Mouse (Mus musculus) kidney, adult 11 months (tissue): ENCODE measurements at regions not wholly inside any gene's neighbourhood (a gene's known extent, or its start where the extent isn't known, plus 50 kb on each side); places are given as distances from the start of the nearest gene placed in this dataset.

ENCODE experiments used
- DNase-seq: peaks from one replicate; pipeline ENCODE4 v3.0.0; 2022

DNA sequence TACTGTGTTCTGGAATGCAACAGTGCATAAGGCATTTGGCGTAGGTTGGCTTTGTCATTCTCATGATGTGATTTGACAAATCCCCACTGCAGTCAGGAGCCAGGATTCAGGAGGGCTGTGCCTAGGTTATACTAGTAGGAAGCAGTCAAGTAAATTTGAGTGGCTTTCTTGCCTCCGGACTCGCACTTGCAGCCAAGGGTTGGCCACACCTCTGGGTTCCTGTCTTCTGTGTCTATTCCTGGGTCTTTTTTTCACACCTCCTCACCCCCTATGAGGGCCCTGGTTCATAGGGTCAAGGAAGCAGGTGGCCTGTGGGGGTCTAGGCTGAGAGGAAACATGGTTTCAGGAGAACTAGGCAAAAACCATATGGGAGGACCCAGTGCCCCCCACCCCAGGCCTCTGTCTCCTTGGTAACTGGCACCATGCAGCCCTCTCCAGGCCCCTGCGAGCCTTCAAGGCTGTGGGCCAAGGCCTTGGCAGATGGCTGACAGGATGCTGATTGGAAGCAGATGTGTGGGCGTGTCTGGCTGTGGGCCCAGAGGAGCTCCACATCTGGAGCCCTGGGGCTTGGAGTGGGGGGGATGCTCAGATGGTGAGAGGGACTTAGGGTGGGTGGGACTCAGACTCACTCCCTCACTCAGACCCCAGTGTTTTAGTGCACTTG lies 195.7 kb downstream of the Rgs3 start:
- peak; percentile 47 for DNase-seq

DNA sequence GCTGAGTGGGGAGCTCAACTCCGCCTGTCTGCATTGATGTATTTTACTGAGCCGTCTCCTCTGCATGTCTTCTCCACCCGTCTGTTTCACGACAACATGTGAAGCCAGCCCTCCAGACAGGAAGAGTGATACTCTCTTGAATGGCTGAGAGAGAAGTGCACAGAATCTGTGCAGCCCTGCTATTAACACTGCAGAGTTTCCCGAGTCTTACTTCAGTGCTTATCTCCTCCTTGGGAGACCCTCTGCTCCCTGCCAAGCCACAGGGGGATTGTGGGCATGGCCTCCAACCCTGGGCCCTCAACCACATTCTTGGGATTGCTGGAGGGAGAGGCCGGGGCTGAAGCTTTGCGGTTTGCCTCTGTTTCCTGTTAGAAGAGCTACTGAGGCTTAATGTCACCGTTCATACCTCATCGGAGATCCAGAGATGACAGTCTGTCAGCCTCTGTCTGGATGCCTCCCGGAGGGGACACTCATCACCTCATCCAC lies 197.1 kb downstream of the Rgs3 start:
- DNase-seq, result no peak

DNA sequence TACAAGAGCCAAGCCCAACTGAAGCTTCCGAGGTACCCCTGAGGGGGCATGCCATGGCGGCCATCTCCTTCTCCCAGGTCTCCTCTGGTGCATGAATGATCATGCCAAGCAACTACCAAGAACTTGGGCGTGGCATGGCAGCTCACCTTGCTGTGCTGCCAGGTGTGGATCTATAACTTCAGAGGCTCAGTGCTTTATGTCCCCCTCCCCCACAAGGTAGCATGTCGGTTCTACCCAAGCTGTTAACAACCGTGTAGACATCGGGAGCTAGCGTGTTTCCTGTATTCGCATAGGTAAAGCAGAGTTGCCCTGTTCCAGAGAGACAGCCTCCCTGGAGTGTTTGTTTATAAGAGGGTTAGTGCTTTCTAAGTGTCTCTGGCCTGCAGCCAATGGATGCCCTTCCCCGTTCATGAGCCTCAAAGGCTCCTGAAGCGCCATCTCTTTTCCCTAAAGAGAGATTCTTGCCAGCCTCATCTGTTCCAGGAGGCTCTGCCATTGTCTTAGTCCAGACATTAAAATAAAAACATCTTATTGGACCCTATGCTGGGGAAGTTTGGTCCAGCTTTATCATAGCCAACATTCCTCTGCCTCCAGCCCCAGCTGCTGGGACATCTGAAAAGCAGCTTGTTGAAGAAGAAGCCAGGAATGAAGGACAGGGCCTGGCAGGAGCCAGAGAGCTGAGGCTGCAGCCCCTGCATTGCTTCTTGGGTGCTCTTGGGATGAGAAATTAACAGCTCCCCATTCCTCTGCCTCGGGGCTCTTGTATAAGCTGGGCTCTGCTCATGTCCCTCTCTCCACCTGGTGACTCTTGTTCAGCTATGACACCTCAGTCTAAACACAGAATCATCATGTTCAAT lies 201.3 kb downstream of the Rgs3 start:
- DNase-seq, result no peak

DNA sequence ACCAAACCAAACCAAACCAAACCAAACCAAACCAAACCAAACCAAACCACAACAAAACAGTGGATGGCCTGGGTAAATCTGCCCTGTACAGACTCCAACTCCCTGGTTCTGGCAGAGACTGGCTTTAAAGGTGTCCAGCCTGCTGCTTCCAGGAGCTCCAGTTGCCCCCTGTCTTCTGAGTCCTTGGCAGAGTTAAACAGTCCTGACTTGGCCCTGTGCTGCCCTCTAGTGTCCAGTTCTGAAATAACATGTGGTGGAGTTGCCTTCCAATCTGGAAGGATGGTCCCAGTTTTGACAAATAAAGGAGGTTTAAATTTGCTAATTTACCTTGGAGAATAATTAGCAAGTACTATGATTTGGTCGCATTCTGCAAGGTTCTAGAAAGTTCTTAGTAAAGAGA lies 202.0 kb downstream of the Rgs3 start:
- peak; percentile 60 for DNase-seq

DNA sequence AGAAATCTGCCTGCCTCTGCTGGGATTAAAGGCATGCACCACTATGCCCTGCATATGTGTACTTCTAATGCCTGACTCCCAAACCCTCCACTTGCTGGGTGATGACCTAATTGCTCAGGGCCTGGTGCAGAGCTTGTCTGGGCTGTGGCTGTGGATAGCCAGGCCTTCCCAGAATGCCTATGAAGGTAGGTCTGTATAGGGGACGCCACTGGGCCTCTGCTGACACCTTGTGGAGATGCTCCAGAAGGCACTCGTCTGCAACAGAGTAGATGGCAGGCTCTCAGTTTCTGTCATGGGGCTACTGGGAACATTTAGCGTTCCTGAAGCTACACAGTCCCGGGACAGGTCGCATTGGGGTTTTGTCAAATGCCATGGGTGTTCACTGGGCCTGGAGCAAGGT lies 201.4 kb upstream of the Zfp618 start:
- peak; percentile 68 for DNase-seq

DNA sequence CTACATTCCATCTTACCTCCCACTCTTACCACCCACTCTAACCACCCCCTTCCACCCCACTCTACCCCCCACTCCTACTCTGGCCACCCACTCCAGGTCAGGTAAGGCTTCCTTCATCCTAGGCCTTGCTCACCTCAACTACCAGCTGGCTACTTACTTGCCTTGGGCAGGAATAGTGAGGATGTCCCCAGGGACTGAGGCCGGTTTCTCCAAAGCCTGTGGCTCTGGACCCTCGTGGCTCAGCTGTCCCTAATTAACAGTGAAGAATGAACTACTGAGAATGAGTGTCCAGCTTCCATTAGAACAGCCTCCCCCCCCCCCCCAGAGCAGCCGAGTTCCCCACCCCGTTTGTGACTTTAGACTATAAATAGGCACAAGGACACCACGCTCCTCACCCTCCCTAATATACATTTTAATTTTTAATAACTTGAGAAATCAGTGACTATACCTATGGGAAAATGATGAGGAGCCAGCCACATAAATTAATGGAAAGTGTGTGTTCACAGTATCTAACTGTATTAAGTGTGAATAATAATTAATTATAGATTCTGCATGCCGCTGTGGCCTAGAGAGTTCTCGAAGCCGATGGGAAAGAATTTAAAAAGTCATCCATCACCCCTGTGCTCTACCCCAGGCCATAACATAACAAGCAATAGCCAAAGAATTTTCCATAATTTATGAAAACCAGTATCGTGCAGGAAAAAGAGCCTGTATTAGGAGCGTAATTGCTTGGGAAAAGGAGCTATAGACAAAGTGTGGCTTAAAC lies 195.7 kb upstream of the Zfp618 start:
- DNase-seq, result no peak

DNA sequence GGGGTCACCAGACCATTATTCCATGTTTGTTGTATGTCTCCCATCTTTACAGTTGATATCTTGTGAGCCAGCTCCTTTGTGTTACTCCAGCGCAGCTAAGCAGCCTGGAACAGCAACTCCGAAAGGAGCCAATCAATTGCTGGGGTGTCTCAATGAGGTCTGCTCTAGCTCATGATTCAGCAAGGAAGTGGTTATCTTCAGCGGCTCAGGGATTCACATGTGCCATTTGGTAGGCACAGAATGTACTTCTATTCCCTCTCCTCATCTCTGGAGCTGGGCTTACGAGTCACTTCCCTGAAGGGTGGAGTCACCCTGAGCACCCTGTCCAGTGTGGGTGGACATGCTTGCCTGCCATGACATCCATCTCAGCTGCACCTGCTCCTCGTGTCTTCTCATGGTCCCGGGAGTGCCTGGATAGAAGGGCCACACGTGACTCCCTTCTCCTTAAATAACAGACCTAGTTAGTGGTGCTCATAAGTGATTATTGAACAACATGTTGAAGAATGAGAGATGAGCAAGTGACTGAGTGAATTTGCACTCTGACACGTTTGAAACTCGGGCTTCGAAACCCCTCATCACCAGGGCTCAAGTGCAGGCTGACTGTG lies 190.3 kb upstream of the Zfp618 start:
- DNase-seq, result no peak

DNA sequence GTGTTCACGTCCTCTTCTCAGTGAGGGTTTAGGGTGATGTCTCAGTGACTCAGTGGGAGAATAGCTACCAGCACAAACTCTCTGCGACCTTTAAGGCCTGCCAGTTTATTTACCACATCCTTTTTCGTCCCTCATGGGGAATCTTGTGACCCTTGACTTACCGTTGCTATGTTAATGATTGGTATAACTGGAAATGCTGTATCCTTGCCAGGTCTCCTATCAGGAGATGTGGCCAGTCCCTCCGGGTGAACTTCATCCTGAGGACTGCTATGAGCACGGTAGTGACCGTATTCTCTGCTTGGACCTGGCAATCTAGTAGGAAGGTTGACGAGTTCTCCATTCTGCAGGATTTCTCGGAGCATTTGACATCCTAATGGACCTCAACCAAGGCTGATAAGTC lies 188.5 kb upstream of the Zfp618 start:
- no peak for DNase-seq

DNA sequence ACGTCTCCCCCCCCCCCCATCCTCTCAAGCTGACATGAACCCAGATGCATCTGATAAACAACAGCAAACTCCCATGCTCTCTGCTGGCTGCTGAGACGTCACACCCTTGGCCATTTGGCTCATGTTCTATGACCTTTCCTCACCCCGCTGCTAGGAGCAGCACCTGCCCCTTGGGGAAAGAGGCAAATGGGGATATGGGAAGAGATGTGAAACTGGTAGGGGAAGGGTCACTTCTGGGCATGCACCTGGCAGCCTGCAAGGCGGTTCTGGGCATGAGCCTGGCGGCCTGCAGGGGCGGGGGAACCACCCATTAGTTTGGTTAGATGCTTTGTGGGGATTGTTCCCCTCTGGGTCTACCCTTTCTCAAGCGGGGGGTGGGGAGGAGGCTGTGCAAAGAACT lies 187.9 kb upstream of the Zfp618 start:
- no peak for DNase-seq

DNA sequence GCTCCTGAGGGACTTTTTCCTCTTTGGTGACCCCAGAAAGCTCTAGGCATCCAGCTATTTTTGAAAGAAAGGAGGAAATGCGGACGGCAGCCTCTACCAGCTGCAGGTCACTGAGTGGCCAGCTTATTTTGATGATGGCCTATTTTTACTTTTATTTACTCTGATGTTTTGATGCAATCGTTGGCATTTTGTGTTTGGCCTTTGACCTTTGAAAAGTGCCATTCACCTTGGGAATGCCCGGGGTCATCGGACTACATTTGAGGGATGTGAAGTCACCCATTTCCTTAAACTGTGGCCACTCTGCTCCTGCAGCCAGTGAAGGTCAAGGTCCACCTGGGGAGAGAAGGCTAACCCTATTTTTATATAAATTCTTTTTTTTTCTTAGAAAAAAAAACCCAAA lies 186.8 kb upstream of the Zfp618 start:
- DNase-seq, result no peak

DNA sequence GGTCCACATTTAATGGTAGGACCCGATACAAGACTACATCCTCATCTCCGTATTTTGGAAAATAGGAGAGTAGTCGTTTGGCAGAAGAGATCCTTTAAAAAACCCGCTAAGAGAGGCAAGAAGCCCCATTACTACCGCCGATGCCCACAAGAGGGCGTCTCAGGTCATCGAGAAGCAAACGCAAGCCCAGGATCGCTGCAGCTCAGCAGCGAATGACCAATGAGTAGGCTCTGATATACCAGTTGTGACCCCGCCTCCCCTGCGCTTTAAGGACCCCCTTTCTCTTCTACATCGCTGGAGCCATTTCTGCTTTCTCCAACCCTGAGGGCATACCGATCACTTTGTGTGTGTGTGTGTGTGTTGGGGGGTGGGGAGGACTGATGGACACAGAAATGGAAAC lies 185.0 kb upstream of the Zfp618 start:
- DNase-seq, result peak; percentile 66

DNA sequence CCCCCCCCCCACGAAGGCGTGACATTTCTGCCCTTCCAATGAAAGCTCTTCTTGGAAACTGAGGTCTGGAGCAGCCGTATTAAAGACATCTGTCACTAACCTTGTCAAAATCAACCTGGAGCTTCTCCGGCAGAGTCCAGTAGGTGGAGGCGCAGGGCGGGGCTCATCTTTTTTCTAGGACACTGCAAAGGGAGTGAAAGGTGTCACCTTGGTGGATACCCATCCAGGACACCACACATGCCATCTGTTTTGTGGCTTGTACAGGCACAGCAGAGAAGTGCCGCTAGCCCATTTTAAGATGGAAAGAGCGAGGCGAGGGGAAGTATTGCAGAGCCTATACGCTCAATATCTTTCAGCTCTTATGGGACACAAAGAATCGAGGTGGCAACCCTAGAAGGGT lies 184.5 kb upstream of the Zfp618 start:
- no peak for DNase-seq

DNA sequence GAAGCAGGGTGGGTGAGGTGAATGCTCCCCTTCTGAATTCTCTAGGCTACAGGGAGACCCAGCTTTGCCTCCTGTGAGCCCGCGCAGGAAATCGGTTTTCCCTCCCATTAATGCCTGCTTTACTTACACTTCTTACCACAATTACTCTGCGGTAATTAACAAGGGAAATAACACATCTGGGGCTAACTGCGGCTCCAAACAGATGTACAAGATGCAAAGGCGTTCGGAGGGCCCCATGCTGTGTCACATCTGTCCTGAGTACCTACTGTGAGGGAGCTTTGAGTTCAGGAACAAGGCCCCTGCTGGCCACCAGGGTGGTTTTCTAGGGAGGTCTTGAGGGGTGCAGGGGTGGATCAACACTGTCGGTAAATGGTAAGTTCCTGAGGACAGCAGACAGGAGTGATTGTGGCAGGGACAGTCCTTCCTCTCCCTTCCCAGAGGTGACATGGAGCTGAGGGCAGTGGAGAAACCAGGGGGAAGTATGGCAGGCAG lies 184.0 kb upstream of the Zfp618 start:
- DNase-seq, result no peak

DNA sequence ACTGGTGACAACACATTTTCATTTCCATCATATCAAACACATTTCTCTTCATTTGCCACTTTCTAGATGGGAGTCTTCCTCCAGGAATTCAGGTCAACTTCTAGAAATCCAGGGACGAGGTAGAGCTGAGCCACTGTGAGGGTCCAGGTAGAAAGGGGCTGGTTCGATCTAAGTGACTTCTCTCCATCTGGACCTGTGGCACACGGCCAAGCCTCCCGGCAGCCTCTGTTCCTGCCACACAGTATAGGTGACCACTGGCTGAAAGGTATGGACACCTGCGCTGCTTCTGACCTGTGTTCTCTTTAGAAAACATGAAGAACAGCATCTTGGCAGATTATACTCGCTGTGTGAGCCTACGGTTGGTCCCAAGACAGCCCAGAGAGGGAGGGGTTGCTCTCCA lies 179.7 kb upstream of the Zfp618 start:
- no peak for DNase-seq

DNA sequence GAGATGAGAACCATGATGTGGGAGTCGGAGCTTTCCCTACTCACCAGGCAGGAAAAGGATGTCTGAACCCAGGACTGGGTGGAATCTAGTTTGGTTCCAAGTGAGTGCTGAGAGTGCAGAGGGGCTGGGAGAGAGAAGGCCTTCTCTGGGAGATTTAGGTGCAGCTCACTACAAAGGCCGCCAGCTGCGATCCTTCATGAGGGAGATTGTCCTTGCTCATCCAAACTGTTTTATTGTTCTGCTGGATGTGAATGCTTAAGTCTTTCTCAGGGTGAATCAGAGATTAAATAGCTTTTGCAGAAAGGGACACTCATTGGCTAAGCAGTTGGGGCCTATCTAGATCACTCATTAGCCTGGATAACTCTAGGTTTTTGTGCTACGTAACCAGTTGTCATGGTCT lies 175.7 kb upstream of the Zfp618 start:
- DNase-seq, result no peak

DNA sequence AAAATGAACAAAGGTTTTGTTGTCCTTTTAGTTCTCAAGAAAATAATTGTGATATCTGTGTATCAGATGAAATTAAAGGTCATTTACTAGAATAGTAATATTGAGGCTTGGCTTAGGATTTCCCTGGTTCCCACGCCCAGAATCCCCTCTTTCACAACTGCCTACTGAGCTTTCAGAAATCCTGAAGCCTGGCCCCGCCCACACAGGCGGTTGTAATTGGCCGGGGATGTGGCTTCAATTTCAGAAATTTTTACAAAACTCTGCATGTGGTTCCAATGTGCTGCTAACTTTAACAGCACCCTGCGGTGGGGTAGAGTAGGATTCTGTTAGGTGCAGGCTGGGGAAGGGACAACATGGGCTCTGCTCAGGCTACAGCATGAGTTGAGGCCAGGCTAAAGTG lies 171.8 kb upstream of the Zfp618 start:
- no peak for DNase-seq

DNA sequence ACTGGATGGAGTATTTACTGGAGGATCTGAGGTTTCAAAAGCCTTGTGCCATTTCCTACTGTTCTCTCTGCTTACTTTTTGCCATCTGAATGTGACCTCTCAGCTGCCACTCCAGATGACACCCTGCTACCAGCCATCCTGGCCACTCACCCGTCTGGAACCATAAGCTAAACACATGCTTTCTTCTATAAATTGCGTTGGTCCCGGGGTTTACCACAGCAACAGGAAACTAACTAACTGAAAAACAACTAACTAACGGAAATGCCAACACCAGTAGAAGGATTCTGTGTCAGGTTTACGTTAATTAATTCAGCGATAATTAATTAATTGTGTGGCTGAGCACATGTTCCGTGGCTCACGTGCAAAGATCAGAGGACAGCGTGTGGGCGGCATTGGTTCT lies 169.8 kb upstream of the Zfp618 start:
- DNase-seq, result no peak

DNA sequence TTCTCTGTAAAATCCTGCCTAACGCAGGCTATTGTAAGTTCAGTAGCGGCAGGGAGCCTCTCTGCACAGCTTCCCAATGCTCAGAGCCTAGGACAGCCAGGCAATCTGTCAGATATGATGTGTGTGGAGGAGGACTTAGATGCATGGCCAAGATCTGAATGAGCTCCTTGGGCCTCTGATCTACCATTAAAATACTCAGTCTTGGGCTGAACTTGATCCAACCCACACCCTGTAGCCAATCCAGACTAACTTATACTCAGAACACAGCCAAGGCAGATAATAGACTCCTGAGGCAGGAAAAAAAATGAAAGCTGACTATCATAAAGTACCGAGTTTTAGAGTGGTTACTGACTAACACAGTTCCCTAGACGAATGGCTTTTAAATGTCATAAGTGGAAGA lies 165.4 kb upstream of the Zfp618 start:
- DNase-seq, result no peak

DNA sequence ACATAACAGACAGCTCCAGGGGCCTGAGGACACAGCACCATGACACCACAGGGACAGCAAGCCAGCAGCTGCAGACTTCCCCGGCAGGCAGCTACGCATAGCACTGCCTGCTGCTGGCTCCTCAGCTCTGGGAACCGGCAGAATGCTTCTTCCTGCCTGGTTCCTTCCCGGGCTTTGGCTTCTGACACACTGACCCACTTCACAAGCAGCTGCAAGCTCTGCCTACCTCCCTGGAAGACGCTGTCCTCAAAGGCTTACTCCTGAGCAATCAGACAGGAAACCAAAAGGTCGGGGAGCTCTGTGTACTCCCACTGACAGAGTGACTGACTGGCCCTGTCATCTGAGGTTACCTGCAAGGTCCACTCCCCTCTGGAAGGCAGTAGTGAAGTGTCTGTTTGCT lies 159.5 kb upstream of the Zfp618 start:
- no peak for DNase-seq

DNA sequence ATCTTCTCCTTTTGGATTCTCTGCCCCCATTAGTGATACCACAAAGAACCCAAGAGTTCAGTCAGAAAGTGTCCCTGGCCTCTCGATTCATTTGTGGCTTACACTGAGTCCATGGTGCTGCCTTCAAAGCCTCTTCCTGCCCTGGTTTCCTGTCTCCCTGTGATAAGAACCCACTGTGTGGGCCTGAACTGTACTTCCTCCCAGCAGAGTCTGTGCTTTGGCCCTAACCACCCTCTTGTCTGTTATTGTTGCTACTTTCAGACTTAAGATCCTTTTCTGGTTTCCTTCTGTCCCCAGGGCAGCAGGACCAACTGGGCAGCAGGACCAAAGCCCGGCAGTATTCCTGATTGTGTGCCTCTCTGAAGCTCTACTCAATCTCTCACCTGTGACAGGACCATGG lies 158.6 kb upstream of the Zfp618 start:
- no peak for DNase-seq

DNA sequence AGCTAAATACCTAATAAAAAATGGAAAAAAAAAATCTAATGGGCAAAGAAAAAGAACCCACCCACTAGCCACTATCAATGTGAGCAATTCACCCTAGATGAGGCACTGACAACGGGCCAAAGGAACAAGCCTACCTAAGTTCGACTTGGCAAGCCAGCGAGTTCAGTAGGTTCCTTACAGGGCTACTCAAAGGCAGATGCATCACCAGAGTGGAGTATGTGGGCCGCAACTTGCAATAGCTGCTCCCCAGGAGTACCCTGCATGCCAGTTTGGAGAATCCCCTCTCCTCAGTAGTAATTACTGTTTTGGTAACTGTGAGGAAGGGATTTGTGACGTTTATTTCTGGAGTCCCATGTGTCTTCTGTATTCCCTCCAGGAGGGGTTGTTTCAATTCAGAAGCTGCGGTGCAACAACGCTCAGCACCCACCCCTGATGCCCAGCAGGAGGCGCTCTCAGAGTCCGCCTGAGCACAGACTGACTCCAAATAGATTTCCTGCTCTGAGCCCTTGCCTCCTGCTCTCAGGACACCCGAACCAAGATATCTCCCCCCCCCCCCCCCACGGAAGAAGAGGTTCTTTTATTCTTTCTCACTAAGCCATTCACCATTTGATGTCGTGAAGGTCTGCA lies 157.3 kb upstream of the Zfp618 start:
- no peak for DNase-seq

DNA sequence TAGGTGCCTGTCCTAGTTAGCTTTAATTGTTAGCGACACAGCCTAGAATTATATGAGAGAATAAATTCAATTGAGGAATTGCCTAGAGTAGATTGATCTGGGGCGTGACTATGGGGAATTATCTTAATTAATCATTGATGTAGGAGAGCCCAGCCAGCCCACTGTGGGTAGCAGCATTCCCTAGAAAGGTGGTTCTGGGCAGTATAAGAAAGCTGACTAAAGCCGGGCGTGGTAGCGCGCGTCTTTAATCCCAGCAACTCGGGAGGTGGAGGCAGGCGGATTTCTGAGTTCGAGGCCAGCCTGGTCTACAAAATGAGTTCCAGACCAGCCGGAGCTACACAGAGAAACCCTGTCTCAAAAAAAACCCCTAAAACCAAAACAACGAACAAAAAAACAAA lies 156.8 kb upstream of the Zfp618 start:
- DNase-seq, result no peak

DNA sequence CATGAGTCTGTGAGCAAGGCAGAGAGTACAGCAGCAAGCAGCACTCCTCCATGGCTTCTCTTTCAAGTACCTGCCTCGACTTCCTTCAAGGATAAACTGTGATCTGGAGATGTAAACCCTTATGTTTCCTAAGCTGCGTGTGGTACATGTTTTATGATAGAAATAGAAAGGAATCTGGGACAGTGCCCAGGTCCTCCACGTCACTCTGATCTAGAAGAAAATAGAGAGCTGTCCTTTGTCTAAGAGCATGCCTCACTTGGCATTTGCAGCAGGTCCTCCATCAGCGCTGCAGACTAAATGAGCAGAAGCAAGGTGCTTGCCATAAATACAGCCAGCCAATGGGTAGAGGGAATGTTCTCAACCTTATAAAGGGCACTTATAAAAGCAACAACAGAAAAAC lies 156.3 kb upstream of the Zfp618 start:
- no peak for DNase-seq
